Mouse (Mus musculus) small intestine, adult 10 weeks (tissue): ENCODE results near the gene Wdr20. TPM values are rescaled to one million over a fixed set of nuclear protein-coding genes. Genes with fewer than 3 reads are reported as not detected.

ENCODE experiments used
- polyA plus RNA-seq: library from polyadenylated mRNA; stranded (reverse); fragments of 350-450 nt; fragmentation: Illumina TruSeq; extraction: RNeasy Lipid Tissue Mini Kit (QIAGEN cat#74804); gene quantifications from one replicate; pipeline ENCODE4 v1.2.3, GENCODE M21; 2014; ENCODE audit warnings: low replicate concordance

Gene Wdr20
- polyA plus RNA-seq, result 44.0 TPM

GRCm38 (mm10) chr12:110737170-110738157 lies at the start of gene Wdr20:
TSS of gene Wdr20 (plus strand) at chr12:110737944.

GRCm38 (mm10) chr12:110702556-110702955 lies 35.2 kb upstream of the Wdr20 start, which contains the start of gene Hsp90aa1:
TSS of gene Hsp90aa1 (minus strand) at chr12:110702728.

DNA sequence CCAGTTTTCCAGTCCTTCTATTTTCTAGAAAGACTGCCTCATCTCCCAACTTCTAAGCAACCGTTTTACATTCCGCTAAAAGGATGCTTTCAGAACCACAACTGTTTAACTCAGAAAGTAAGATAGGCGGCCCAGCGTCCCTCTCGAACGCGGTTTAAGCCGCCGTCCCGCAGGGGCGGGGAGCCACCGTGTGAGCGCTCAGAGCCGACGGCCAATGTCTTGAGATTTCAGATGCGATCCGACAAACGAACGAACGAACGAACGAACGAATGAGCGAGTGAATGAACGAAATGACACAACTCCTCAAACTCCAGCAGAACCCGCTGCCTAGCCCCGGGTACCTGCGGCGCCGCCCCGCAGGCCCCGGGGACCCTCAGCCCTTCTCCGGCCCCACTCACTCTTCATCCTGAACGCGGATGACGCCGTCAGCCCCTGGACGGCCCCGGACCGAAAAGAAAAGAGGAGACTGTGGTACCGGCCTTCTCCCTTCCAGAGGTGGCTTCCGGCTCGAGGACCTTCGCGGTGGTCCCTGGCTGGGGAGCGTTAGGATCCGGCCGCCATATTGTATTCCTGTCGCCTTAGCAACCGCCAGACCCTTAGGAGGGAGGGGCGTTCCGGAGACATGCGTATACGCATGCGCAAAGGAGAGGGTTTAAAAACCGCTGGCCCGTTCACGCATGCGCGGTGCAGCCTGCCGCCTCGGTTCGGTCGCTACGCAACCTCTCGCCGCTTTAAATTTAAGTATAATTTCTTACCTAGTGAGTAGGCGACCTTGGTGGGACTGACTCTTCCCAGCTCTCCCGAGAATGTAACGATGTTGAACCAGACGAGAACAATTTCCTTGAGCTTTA lies 102.8 kb downstream of the Wdr20 start, which contains the start of gene Mok:
Gene Mok (minus strand): TSS at position 592 of the 851 bp plus-strand sequence.

DNA sequence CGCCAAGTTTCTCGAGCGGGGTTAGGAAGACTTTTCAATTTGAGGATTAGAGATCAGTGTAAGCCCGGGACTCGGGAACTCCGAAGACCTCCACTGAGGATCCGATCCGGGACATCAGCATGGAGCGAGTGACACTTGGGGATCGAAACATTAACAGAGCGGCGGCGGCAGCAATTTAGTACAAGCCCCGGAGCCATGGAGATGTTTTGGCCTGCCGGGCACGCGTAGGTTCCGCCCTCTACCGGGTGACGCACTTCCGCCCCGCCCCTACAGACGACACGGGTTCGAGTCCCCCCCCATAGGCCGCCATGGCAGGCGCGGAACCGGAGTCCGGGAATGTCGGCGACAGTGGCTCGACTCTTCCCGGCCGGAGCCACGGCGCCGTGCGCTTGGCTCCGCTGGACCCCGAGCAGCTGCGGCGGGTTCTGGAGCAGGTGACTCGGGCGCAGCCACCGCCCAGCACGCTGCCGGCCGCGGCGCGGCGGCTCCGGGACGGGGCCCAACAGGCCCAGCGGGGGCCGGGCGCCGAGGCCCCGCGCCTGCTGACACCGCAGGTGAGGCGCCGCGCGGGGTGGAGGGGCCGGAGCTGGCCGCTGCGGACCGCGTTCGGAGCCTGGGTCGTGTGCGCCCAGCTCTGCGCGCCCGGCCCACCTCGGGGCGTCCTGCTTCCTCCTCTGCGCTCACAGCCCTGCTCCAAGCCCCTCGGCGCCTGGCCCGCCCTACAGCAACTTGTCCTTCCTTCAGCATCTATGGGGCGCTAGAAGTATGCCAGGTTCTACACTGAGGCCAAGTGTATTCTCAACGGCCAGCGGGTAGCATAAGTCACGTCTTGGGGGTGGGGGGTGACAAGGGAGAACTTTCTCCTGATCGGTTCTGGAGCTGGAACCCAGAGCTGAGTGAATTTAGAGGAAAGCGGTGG lies 112.5 kb downstream of the Wdr20 start, which contains the start of gene Zfp839:
Gene Zfp839 (plus strand): TSS at position 244 of the 919 bp plus-strand sequence.

Other genes starting within 250 kb of the Wdr20 start
- gene Dync1h1, start 136.5 kb upstream of the Wdr20 start, polyA plus RNA-seq, result 4.7 TPM
- not detected for gene 1700001K19Rik, start 55.3 kb upstream of the Wdr20 start, polyA plus RNA-seq
- 672 TPM for gene Hsp90aa1, start 35.2 kb upstream of the Wdr20 start, polyA plus RNA-seq
- not detected for gene Mok, start 103.0 kb downstream of the Wdr20 start, polyA plus RNA-seq
- gene Zfp839, start 112.3 kb downstream of the Wdr20 start, polyA plus RNA-seq, result 2.3 TPM
- 19.1 TPM for gene Cinp, start 151.2 kb downstream of the Wdr20 start, polyA plus RNA-seq
- gene Tecpr2, start 151.3 kb downstream of the Wdr20 start, polyA plus RNA-seq, result 1.6 TPM
- 0.15 TPM for gene Ankrd9, start 241.1 kb downstream of the Wdr20 start, polyA plus RNA-seq